Mouse (Mus musculus): ENCODE results near the gene Olfml1. TPM values are rescaled to one million over a fixed set of nuclear protein-coding genes. Genes with fewer than 3 reads are reported as not detected.

The Olfml1 gene
- polyA plus RNA-seq, 1 experiment from 2014 or later: 24.8 TPM

- ATAC-seq (ENCODE audit: low FRiP score, low TSS enrichment): no peak
- Histone ChIP-seq H3K36me3 (ENCODE audit: control insufficient read depth, insufficient read depth, low read length) (peaks cover 12% of the 10 kb centered on the region; the same call in 1 of the 2 replicates), H3K4me2 (replicated peaks; ENCODE audit: low read depth, low read length) (no peak overlapping the region), H3K27me3 (ENCODE audit: control insufficient read depth, insufficient read depth, low read length) (no peaks in the 10 kb centered on the region), H3K4me1 (ENCODE audit: control insufficient read depth, insufficient read depth, low read length) (0 out of 2 replicates have a peak, but pooled peaks cover 4% of the 10 kb centered on the region), H3K9me3 (ENCODE audit: control insufficient read depth, low read length) (peaks cover 5% of the 10 kb centered on the region; the same call in 1 of the 2 replicates), H3K9ac (ENCODE audit: low read depth, low read length) (no peak overlapping the region), H3K27ac (ENCODE audit: low read depth, low read length) (no peak overlapping the region), H3K4me3 (ENCODE audit: low read length) (no peak overlapping the region)
- WGBS: 68% methylated on average over 2 of the region's 2 CpGs
Observed at GRCm38 (mm10) chr7:107573856-107574255, 6.6 kb downstream of the Olfml1 start.

GRCm38 (mm10) chr7:107574276-107574675 is 7.0 kb downstream of the Olfml1 start:
- H3K36me3 ChIP-seq (ENCODE audit: control insufficient read depth, insufficient read depth, low read length): peaks cover 12% of the 10 kb centered on the region; the same call in 1 of the 2 replicates
- 61% methylated on average over 3 of the region's 3 CpGs for WGBS

GRCm38 (mm10) chr7:107592641-107593040 is 25.4 kb downstream of the Olfml1 start:
- Histone ChIP-seq H3K27ac (ENCODE audit: low read depth, low read length) (no peak overlapping the region), H3K4me1 (ENCODE audit: control insufficient read depth, insufficient read depth, low read length) (no peaks in the 10 kb centered on the region), H3K4me3 (ENCODE audit: low read length) (no peak overlapping the region), H3K36me3 (ENCODE audit: control insufficient read depth, insufficient read depth, low read length) (0 out of 2 replicates have a peak, but pooled peaks cover 2% of the 10 kb centered on the region), H3K9ac (ENCODE audit: low read depth, low read length) (no peak overlapping the region), H3K27me3 (ENCODE audit: control insufficient read depth, insufficient read depth, low read length) (no peaks in the 10 kb centered on the region), H3K9me3 (ENCODE audit: control insufficient read depth, low read length) (no peaks in the 10 kb centered on the region), H3K4me2 (replicated peaks; ENCODE audit: low read depth, low read length) (no peak overlapping the region)
- no peak for ATAC-seq (ENCODE audit: low FRiP score, low TSS enrichment)
- 47% methylated on average over 2 of the region's 2 CpGs for WGBS

More at GRCm38 (mm10) chr7:107574276-107574675, 7.0 kb downstream of the Olfml1 start:
- Histone ChIP-seq H3K27me3 (ENCODE audit: control insufficient read depth, insufficient read depth, low read length) (no peaks in the 10 kb centered on the region), H3K4me1 (ENCODE audit: control insufficient read depth, insufficient read depth, low read length) (no peaks in the 10 kb centered on the region), H3K9me3 (ENCODE audit: control insufficient read depth, low read length) (peaks cover 5% of the 10 kb centered on the region; the same call in 1 of the 2 replicates), H3K4me3 (ENCODE audit: low read length) (no peak overlapping the region), H3K27ac (ENCODE audit: low read depth, low read length) (no peak overlapping the region), H3K4me2 (replicated peaks; ENCODE audit: low read depth, low read length) (no peak overlapping the region), H3K9ac (ENCODE audit: low read depth, low read length) (no peak overlapping the region)
- ATAC-seq (ENCODE audit: low FRiP score, low TSS enrichment): no peak

- Histone ChIP-seq H3K36me3 (ENCODE audit: control insufficient read depth, insufficient read depth, low read length) (0 out of 2 replicates have a peak, but pooled peaks cover 2% of the 10 kb centered on the region), H3K4me1 (ENCODE audit: control insufficient read depth, insufficient read depth, low read length) (no peaks in the 10 kb centered on the region), H3K9ac (ENCODE audit: low read depth, low read length) (no peak overlapping the region), H3K4me2 (replicated peaks; ENCODE audit: low read depth, low read length) (peak overlapping the region; percentile 81; the same call in 1 of the 2 replicates), H3K9me3 (ENCODE audit: control insufficient read depth, low read length) (no peaks in the 10 kb centered on the region), H3K27me3 (ENCODE audit: control insufficient read depth, insufficient read depth, low read length) (no peaks in the 10 kb centered on the region), H3K4me3 (ENCODE audit: low read length) (no peak overlapping the region), H3K27ac (ENCODE audit: low read depth, low read length) (no peak overlapping the region)
- 30% methylated on average over 7 of the region's 7 CpGs for WGBS
- ATAC-seq (ENCODE audit: low FRiP score, low TSS enrichment): no peak
Observed at GRCm38 (mm10) chr7:107593904-107594303, 26.7 kb downstream of the Olfml1 start.

GRCm38 (mm10) chr7:107594325-107594856 is 27.1 kb downstream of the Olfml1 start:
- Histone ChIP-seq H3K4me3 (ENCODE audit: low read length) (peak overlapping the region; percentile 51), H3K4me1 (ENCODE audit: control insufficient read depth, insufficient read depth, low read length) (no peaks in the 10 kb centered on the region), H3K27ac (ENCODE audit: low read depth, low read length) (peak overlapping the region; percentile 71; the same call in 1 of the 2 replicates), H3K4me2 (replicated peaks; ENCODE audit: low read depth, low read length) (peak overlapping the region; percentile 81), H3K36me3 (ENCODE audit: control insufficient read depth, insufficient read depth, low read length) (0 out of 2 replicates have a peak, but pooled peaks cover 2% of the 10 kb centered on the region), H3K9me3 (ENCODE audit: control insufficient read depth, low read length) (no peaks in the 10 kb centered on the region), H3K27me3 (ENCODE audit: control insufficient read depth, insufficient read depth, low read length) (no peaks in the 10 kb centered on the region), H3K9ac (ENCODE audit: low read depth, low read length) (peak overlapping the region; percentile 50; the same call in 1 of the 2 replicates)
- peak; percentile 75 for ATAC-seq (ENCODE audit: low FRiP score, low TSS enrichment)
- WGBS: 1% methylated on average over 16 of the region's 16 CpGs

- Histone ChIP-seq H3K27ac (ENCODE audit: low read depth, low read length) (peak within 1 kb of the TSS; percentile 71; the same call in 1 of the 2 replicates), H3K4me2 (replicated peaks; ENCODE audit: low read depth, low read length) (peak within 1 kb of the TSS; percentile 81), H3K27me3 (ENCODE audit: control insufficient read depth, insufficient read depth, low read length) (no peaks in the 10 kb centered on the region), H3K4me3 (ENCODE audit: low read length) (peak within 1 kb of the TSS; percentile 51), H3K36me3 (ENCODE audit: control insufficient read depth, insufficient read depth, low read length) (0 out of 2 replicates have a peak, but pooled peaks cover 2% of the 10 kb centered on the region), H3K4me1 (ENCODE audit: control insufficient read depth, insufficient read depth, low read length) (no peaks in the 10 kb centered on the region), H3K9ac (ENCODE audit: low read depth, low read length) (peak within 1 kb of the TSS; percentile 50; the same call in 1 of the 2 replicates), H3K9me3 (ENCODE audit: control insufficient read depth, low read length) (no peaks in the 10 kb centered on the region)
- WGBS: under 1% methylated on average over 18 of the region's 24 CpGs
- ATAC-seq (ENCODE audit: low FRiP score, low TSS enrichment): peak; percentile 98
Observed at GRCm38 (mm10) chr7:107594857-107595402, 27.7 kb downstream of the Olfml1 start, which contains the start of gene Ppfibp2. Gene Ppfibp2 (plus strand): TSS chr7:107595207.

GRCm38 (mm10) chr7:107595426-107595825 is 28.2 kb downstream of the Olfml1 start:
- H3K36me3 ChIP-seq (ENCODE audit: control insufficient read depth, insufficient read depth, low read length): 0 out of 2 replicates have a peak, but pooled peaks cover 2% of the 10 kb centered on the region
- peak overlapping the region; percentile 81 for H3K4me2 ChIP-seq (replicated peaks; ENCODE audit: low read depth, low read length)
- 14% methylated on average over 13 of the region's 13 CpGs for WGBS
- H3K9ac ChIP-seq (ENCODE audit: low read depth, low read length): peak overlapping the region; percentile 50; the same call in 1 of the 2 replicates
- H3K4me1 ChIP-seq (ENCODE audit: control insufficient read depth, insufficient read depth, low read length): no peaks in the 10 kb centered on the region
- H3K4me3 ChIP-seq (ENCODE audit: low read length): peak overlapping the region; percentile 51
- ATAC-seq (ENCODE audit: low FRiP score, low TSS enrichment): no peak
- H3K27ac ChIP-seq (ENCODE audit: low read depth, low read length): no peak overlapping the region
- H3K27me3 ChIP-seq (ENCODE audit: control insufficient read depth, insufficient read depth, low read length): no peaks in the 10 kb centered on the region
- H3K9me3 ChIP-seq (ENCODE audit: control insufficient read depth, low read length): no peaks in the 10 kb centered on the region

- Histone ChIP-seq H3K27ac (ENCODE audit: low read depth, low read length) (no peak overlapping the region), H3K9ac (ENCODE audit: low read depth, low read length) (no peak overlapping the region), H3K27me3 (ENCODE audit: control insufficient read depth, insufficient read depth, low read length) (no peaks in the 10 kb centered on the region), H3K36me3 (ENCODE audit: control insufficient read depth, insufficient read depth, low read length) (no peaks in the 10 kb centered on the region), H3K4me2 (replicated peaks; ENCODE audit: low read depth, low read length) (no peak overlapping the region), H3K9me3 (ENCODE audit: control insufficient read depth, low read length) (no peaks in the 10 kb centered on the region), H3K4me1 (ENCODE audit: control insufficient read depth, insufficient read depth, low read length) (no peaks in the 10 kb centered on the region), H3K4me3 (ENCODE audit: low read length) (no peak overlapping the region)
- ATAC-seq (ENCODE audit: low FRiP score, low TSS enrichment): no peak
Observed at GRCm38 (mm10) chr7:107596753-107597152, 29.5 kb downstream of the Olfml1 start.

- Histone ChIP-seq H3K9me3 (ENCODE audit: control insufficient read depth, low read length) (no peaks in the 10 kb centered on the region), H3K4me3 (ENCODE audit: low read length) (no peak overlapping the region), H3K9ac (ENCODE audit: low read depth, low read length) (no peak overlapping the region), H3K4me1 (ENCODE audit: control insufficient read depth, insufficient read depth, low read length) (no peaks in the 10 kb centered on the region), H3K36me3 (ENCODE audit: control insufficient read depth, insufficient read depth, low read length) (no peaks in the 10 kb centered on the region), H3K4me2 (replicated peaks; ENCODE audit: low read depth, low read length) (no peak overlapping the region), H3K27ac (ENCODE audit: low read depth, low read length) (no peak overlapping the region), H3K27me3 (ENCODE audit: control insufficient read depth, insufficient read depth, low read length) (no peaks in the 10 kb centered on the region)
- ATAC-seq (ENCODE audit: low FRiP score, low TSS enrichment): no peak
- WGBS: 90% methylated on average over 3 of the region's 3 CpGs
Observed at GRCm38 (mm10) chr7:107597956-107598355, 30.7 kb downstream of the Olfml1 start.

Measured in kidney, embryonic 14.5 days (tissue).